Mouse (Mus musculus): ENCODE measurements at regions not wholly inside any gene's neighbourhood (a gene's known extent, or its start where the extent isn't known, plus 50 kb on each side); places are given as distances from the start of the nearest gene placed in this dataset.

DNA sequence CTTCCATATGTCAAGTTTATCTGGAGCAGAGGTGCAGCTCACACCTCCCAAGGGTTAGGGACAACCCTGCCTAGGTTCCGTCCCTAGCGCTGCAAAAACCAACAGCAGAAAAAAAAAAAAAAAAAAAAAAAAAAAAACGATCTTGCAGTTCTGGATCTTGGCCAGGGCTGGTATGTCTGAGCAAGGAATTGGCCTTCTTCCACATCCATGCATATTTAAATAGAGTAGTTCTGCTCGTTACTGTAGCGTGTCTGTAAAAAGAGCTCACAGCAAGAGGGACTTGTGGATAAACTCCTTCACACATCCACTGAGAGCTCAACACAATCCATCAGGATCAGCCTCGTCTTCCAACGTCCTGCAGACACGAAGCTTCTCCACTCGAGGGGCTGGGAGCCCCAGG lies 639.4 kb upstream of the Adam5 start:
- no peak for ATAC-seq (ENCODE audit: poor library complexity, severe bottlenecking)

DNA sequence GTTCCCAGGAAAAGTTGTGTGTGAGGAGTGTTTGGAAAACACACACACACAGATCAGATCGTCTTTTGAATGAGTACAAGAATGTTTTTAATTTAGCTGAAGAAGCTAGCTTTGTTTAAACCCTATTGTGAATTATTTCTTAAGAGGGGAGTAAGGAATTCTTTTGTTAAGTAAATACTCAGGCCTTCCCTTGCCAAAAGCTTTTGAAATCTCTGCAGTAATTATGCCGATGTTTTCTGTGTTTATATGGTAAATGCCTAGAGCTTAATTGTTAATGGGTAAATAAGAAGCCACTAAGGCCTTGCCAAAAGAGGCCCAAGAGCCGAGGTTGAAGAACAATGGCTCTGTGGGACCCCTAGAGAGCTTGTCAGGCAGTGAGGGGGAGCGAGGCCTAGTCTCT lies 638.3 kb upstream of the Adam5 start:
- no peak for ATAC-seq (ENCODE audit: poor library complexity, severe bottlenecking)

DNA sequence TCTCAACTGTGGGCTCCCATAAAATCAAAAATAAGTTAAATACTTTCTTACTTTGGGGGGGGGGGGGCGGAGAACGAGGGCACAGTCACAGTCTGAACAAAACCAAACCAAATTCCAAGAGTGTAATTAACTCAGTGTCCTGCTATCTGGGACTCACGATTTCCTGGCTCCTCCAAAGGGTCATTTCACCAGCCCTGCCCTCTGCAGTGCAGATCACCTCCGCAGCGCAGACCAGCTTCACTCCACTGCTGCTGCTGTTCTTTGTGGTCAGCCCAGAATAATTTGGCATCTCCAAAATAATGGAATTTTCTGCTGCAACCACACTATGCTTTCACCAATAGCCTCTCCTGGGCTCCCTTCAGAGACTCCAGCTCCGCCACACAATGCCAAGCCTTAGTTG lies 631.5 kb upstream of the Adam5 start:
- no peak for ATAC-seq (ENCODE audit: poor library complexity, severe bottlenecking)

DNA sequence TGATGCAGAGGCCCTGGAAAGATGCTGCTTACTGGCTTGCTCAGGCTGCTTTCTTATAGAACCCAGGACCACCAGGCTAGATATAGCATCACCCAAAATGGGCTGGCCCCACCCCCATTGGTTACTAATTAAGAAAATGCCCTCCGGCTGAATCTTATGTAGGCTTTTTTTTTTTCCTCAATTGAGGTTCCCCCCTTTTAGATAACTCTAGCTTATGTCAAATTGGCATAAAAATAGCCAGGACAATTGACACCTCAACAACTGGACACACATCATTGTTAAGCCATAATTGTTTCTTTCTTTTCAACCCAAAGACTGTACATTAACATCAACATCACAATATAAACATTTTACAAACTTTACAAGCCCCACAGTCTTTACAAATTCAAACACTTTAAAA lies 630.8 kb upstream of the Adam5 start:
- no peak for ATAC-seq (ENCODE audit: poor library complexity, severe bottlenecking)

DNA sequence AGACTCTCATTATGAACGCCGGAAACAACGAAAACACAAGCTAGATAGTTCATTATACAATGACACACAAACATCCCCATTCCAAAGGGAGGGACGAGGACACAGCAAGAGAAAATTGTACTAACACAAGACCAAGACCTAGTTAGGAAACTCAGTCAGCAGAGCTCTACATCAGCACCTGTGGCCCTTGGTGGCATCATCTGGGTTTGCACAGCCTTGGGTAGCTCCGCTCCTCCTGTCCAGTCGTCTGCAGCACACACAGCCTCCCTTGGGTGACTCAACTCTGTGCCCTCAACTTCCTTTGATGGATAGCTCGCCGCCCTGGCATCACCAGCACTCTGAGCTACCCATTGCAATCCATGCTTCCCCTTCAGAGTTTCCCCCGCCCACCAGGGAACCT lies 629.7 kb upstream of the Adam5 start:
- no peak for ATAC-seq (ENCODE audit: poor library complexity, severe bottlenecking)

DNA sequence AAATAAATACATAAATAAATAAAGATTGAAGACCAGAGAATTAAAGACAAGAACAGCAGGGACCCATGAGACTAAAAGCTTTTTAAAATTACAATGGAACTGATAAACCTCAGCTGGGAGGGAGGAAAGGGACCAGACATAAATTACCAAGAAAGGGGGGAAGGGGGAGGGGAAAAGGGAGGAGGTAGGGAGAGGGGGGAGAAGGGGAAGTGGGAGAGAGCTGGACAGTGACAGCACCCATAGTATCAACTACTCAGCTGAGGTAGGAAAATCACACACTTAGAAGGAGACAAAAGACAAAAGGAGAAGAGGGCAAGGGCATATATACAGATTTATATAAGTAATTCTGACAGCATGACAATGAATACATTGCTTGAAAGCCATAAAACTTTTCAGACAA lies 626.4 kb upstream of the Adam5 start:
- no peak for ATAC-seq (ENCODE audit: poor library complexity, severe bottlenecking)

DNA sequence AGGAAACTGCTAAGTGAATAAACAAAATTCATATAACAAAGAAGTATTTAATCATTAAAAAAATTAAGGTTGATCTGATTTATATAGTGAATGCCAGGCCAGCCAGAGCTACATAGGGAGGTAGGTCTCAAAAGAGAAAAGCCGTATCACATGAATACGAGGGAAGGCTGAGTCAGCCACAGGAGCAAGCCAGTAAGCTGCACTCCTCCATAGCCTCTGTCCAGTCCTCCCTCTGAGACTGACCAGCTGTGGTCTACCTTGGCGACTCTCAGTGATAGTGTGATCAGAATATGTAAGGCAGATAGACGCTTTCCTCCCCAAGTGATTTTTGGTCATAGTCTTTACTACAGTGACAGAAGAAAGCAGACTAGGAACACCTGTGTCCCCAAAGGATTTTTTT lies 625.4 kb upstream of the Adam5 start:
- ATAC-seq (ENCODE audit: poor library complexity, severe bottlenecking), result no peak

DNA sequence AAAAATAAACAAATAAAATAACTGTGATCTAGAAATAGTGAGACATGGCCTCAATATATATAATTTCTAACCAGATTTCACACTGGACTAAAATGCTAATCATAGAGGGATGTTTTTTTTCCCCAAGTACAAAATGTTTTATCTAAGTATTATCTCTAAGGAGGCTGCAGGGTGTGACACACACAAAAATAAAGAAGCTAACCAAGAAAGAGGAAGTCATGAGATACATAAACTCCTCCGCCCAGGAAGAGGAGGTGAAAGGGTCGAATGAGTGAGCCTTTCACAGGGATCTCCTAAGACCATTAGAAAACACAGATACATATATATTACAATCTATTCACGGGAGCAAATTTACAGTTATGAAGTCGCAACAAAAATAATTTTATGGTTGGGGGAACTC lies 623.7 kb upstream of the Adam5 start:
- ATAC-seq (ENCODE audit: poor library complexity, severe bottlenecking), result peak; percentile 81

DNA sequence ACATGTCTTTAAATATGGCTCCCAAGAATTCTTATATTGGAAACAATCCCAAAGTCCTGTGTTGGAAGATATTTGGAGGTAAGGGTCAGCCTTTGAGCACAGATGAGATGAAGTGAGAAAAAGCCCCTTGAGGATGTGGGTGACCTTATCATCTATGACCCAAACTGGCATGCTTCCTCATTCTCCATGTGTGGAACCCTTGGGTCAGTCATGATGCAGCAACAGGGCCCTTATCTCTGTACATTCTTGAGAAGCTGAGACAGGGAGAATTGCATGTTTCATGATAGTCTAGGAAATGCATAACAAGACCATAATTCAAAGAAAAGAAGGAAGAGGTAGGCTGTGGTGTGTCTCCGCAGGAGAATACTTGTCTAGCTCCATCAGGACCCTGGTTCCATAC lies 621.8 kb upstream of the Adam5 start:
- peak; percentile 53 for ATAC-seq (ENCODE audit: poor library complexity, severe bottlenecking)

DNA sequence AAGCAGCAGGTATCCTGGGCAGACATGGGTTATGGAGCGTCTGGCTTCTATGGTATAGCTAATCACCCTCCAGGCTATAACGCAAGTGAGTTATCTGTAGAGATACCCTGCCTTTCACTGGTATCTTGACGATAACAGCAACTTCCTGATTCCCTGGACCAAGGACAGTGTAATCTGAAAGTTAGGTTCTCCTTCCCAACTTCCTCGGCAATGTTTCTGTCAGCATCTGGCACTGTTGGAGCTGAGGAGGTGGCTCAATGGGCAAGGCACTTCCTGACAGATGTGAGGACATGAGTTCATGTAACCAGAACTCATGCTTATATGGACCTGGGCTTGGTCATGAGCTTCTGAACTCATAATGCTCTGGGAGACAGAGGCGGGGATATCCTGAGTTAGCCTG lies 620.9 kb upstream of the Adam5 start:
- ATAC-seq (ENCODE audit: poor library complexity, severe bottlenecking), result peak; percentile 44

DNA sequence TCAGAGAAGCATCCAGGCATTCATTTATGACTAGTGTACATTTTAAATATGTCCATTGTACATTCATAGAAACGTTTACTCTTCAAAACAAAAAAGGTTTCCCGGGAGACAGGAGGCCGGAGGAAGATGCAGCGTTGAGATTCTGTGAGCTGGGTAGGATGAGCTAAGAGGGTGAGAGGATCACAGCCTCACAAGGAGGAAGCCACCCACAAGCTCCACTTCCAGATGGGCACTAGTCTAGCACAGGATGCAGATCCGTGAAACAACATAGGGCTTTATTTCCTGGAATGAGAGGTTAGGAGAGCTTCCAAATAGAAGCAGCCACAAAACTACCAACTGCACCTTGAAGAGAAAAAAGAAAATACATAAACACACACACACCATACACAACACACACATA lies 619.4 kb upstream of the Adam5 start:
- no peak for ATAC-seq (ENCODE audit: poor library complexity, severe bottlenecking)

DNA sequence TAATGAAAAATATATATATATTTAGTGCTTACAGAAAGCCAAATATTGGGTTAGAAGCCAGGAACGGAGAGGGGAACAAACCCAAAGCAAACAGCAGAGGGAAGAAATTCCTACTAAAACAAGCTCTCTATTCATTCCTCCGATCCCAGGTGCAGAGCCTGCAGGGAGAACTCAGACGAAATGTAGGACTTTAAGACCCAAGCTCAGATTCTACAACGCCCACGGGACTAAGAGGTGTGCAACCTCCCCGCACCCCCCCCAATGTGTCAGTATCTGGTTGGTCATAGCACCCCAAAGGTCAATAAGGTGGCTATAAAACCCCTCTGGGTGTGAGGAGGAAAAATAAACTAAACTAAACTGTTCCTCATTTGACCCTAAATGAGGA lies 616.9 kb upstream of the Adam5 start:
- ATAC-seq (ENCODE audit: poor library complexity, severe bottlenecking), result no peak

DNA sequence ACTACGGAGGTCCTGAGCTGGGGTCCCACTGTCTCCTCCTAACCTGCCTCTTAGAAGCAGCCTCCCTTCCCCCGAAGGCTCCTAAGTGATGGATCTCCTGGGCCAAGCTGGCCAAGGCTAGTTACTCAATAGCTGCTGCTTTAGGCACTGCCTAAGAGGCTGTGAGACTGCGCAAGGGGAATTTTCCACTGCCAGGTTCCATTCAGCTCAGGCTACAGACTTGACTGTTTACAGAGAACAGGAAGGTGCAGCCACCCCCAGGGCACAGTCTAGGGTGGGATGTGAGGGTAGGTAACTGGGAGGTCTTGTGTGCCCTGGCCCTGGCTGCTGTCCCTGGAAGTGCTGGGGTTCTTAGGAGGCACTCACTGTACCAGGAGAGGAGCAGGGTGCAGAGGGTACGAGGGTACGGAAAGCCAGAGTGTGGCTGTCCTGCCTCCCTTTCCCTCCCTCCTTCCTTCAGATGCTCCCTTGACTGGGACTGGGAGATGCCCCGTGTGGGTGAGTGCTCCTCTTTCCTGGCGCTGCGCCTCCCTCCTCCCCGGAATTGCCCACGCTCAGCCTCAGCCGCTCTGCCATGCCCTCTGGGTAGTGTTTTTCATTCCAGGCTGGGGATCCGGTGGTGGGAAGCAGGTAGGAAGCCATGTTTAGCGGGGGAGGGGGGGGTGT lies 616.4 kb upstream of the Adam5 start:
- peak; percentile 49; the same call in 1 of the 2 replicates for ATAC-seq (ENCODE audit: poor library complexity, severe bottlenecking)

DNA sequence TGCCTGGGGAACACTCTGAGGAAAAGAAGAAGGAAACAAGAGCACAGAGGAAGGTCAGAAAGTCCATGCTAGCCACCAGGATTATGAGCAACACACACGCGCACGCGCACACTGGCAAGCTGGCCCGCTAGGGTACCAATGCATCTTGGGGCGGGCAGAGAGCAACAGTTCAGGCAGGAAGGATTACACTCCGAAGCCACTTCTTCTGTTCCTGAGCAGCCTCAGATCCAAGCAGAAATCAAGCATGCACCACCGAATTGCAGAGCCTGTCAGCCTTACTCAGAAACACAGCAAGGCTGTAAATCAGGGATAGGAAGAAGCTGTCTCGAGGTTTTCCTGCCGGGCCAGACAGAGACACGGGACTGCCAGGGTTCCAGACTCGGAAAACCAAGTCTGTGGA lies 615.8 kb upstream of the Adam5 start:
- ATAC-seq (ENCODE audit: poor library complexity, severe bottlenecking), result 0 out of 2 replicates have a peak, but pooled peaks have one; percentile 28

DNA sequence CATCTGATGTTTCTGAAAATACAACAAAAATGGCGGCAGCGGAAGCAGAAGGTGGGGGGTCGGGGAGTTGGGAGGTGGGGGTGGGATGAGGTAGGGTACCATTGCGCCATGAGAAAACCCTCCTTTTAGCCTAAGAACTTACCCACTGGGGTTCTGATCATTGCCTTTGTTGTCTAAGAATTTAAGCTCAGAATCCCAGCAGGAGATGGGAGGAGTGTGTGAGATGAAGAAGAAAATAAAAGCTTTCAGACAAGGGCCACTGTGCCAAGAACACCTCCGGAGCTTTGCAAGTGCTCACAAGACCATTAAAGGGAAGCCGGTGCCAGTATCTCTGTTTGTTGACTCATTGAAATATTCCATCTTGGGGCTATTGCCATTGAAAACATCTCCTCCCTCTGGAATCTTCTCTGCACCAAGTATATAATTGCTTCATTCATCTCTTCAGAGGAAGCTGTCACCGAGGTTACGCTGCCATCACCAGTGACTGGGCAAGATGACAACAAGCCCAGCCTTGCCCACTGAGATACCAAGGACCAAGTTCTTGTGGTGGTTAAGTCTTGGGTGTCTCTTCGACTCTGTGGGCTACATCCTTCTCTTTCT lies 614.0 kb upstream of the Adam5 start:
- no peak for ATAC-seq (ENCODE audit: poor library complexity, severe bottlenecking)

DNA sequence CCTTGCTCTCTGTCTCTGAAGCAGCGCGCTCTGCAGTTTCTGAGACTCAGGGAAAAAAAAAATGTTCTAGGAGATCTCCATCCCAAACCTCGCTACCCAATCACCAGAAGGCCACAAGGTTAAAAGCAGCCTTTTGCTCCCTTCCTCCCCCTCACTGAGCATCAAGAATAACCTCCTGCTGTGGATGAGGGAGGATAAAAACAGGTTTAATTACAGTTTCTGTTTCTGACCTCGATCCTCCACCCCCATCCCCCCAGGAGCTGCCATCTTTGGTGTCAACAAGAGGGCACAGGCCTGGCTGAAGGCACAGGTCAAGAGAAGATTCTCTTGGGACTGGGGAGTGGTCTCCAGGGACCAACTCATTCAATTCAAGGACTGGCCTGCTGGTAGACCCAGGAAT lies 613.0 kb upstream of the Adam5 start:
- no peak for ATAC-seq (ENCODE audit: poor library complexity, severe bottlenecking)

DNA sequence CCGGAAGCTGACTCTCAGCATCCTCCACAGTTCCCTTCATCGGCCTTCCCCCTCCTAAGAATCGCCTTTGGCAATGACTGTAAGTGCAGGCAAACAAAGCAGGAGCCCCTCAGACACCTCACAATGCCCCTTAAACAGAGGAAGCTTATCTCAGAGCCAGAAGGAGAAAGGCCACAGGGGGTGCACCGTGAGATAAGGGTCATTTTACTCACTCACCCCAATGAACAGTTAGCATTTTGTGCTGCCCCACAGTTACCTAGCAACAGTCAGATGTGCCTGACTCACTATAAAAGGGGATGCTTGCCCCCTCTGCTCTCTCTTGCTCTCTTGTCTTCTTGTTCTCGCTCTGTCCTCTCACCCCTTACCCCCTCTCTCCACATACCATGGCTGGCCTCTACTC lies 606.4 kb upstream of the Adam5 start:
- ATAC-seq (ENCODE audit: poor library complexity, severe bottlenecking), result no peak

DNA sequence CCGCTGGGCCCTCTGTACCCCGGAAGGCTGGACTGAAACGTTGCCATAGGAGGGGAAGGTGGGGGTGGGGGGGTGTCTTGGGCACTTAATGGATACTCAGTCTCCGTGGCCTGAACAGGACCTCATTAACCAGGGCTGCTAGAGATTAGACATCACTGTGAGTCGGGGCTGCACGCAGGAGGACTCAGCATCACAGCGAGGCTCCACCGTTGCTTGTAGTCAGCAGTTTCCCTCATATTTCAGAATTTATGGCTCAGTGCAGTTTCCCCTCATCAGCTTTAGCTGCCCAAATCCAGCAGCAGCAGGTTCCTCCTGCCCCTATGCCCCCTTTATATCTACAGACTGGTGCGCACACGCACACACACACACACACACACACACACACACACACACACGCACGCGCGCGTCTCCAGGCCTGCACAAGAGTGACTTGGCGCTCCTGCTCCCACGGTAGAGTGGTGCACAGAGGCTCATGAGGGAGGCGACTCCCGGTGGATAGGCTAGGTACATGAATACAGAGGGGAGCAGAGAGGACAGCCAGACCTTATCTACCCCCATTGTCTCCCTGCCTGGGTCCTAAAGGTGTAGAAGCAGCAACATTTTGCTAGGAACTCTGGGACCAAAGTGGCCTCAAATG lies 605.8 kb upstream of the Adam5 start:
- no peak for ATAC-seq (ENCODE audit: poor library complexity, severe bottlenecking)

DNA sequence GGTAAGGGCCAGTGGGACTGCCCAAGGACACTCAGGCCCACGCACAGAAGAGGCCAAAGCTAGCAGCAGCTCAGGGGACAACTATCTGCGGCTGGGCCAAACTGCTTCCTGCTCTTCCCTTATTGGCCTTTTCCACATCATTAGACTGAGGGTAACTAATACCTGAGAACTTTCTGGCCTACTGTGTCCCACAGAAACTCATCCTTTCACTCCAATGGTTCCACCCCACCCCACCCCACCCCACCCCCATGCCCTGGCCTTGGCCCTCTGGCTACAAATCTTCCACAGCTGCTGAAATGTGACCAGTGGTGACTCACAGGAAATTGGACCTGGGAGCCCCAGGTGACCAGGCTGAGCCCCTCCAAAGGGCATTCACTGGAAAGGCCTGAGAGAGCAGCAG lies 604.6 kb upstream of the Adam5 start:
- no peak for ATAC-seq (ENCODE audit: poor library complexity, severe bottlenecking)

DNA sequence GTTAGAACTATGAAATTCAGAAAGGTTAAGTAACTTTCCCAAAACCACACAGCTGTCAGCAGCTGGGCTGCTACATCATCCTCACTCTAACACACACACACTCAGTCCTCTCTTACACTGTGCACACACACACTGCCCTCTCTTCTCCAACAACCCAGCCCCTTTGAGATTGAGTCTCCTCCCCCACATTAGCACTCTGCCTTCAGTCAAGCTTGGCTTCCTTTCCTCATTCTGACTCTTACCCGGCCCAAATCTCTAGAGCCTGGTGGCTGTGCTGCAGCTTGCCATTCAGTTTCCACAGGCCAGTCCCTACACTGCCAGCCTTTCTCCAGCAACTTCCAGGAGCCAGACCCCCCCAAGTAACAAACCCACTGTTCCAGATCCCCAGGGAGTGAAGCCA lies 602.0 kb upstream of the Adam5 start:
- ATAC-seq (ENCODE audit: poor library complexity, severe bottlenecking), result no peak

DNA sequence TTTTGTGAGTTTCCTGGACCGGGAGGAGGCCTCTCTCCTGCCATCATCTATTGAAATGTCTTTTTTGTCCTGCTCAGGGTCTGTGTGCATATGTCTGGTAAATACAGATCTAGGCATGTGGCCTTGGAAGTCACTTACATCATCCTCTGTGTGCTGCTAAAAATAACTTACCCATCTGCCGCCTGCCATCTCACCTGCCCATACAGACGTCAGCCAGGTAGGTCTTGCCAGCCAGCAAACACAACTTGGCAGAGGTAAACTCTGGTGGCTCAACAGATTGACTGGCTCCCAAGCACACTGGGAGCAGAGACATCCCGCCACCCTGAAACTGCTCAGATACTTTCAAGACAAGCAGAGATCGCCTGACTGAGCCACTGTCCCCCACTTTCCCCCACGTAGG lies 597.3 kb upstream of the Adam5 start:
- ATAC-seq (ENCODE audit: poor library complexity, severe bottlenecking), result no peak

DNA sequence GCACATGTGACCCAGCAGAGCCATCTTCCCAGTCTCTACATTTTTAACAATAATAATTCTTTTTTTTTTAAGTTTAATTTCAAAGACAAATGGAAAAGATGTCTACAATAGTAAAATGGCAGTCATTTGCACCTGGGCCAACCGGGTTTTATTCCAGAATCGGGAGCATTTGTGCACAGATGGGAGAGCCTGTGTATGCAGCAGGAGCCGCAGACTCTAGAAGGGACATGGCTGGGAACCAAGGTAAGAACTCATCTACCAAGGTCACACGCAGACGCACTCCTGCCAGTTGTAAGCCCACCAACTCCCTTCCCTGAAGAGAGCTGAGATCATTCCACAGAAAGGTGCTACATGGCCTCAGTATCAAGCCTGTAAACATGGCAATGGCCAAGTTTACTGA lies 586.4 kb upstream of the Adam5 start:
- no peak for ATAC-seq (ENCODE audit: poor library complexity, severe bottlenecking)

DNA sequence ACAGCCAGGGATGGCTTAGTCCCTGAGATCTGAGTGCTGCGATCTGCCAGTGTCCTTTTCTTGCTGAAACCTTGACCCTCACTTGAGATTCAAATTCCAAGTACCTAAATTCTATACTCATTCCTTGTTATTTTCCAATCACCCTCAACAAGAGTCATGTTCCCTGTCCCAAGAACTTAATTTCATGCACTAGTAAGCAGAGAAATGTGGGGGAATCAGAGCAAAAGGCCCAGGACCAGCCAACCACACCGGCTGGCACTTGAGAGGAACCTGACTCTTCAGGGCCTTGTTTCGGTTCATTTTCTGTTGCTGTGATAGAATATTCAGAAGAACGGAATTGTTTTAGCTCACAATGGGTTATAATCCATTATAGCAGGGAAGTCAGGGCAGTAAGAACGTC lies 583.7 kb upstream of the Adam5 start:
- no peak for ATAC-seq (ENCODE audit: poor library complexity, severe bottlenecking)

All from megakaryocyte, adult 5-6 weeks (primary cell).